In the genomic region with DNA sequence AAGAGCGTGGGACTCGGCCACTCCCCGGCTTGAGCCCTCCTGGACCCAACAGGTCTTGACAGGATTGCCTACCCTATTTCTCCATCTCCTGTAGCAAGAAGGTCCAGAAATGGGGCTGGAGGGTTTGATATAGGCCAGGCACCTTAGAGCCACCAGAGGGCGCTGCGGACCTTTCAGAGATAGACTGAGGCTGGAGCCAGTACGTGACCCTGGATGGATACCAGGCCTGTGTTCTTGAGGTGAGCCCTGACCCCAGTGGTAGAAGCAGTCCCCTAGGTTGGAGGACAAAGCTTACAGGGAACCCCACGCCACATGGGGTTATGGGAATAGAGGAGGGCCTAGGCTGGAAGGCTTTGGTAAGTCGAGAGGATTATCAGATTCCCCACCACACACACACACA, we compare ENCODE assay signal across 8 mouse cellular contexts. TPM values are rescaled to one million over a fixed set of nuclear protein-coding genes. Genes with fewer than 3 reads are reported as not detected.
DNase-seq lines count a peak whose midpoint lies in the region; ATAC-seq and TF ChIP-seq lines count a peak whose summit lies in the region.
"Had no signal": no experiment of that assay in that cellular context is flagged by ENCODE, and none has a peak within 500 bp of the region (broad histone marks: within the 10 kb centered on the region; RNA-seq: fewer than 3 reads in every experiment).

No protein-coding gene starts in this region.

- no peaks in the 10 kb centered on the region for H3K27me3 ChIP-seq in kidney, adult 2 months (replicated peaks; ENCODE audit: control insufficient read depth, insufficient read depth, low read length)
- H3K27me3 ChIP-seq in splenic B cell, adult 2 months (ENCODE audit: control insufficient read depth, insufficient read depth, low read length, poor library complexity, severe bottlenecking) = no peaks in the 10 kb centered on the region

- H3K4me1 ChIP-seq in kidney, adult 2 months (ENCODE audit: control insufficient read depth, insufficient read depth, low read length) = peaks cover 13% of the 10 kb centered on the region

- peak; percentile 58 for ATAC-seq in monocyte, adult 5-6 weeks (replicated peaks; ENCODE audit: insufficient number of reproducible peaks, low FRiP score, low TSS enrichment, poor library complexity, severe bottlenecking)

- H3K4me3 ChIP-seq in kidney, adult 2 months (ENCODE audit: insufficient read depth, low read depth, low read length) = no peak overlapping the region
- H3K4me3 ChIP-seq: myocyte had no signal

- no peaks in the 10 kb centered on the region for H3K36me3 ChIP-seq in kidney, adult 2 months (ENCODE audit: control insufficient read depth, insufficient read depth, low read length)
- no peaks in the 10 kb centered on the region for H3K36me3 ChIP-seq in splenic B cell, adult 2 months (ENCODE audit: control insufficient read depth, insufficient read depth, low read length, poor library complexity, severe bottlenecking)

- WGBS in kidney, adult 2 months = 13% methylated on average over 8 of the region's 8 CpGs

- TF ChIP-seq POLR2A in kidney, adult 2 months (IDR thresholded peaks at IDR 0.05; ENCODE audit: low read depth, low read length) = no peak

- peak; percentile 96 for TF ChIP-seq CTCF in kidney, adult 2 months (conservative IDR thresholded peaks at IDR 0.05; ENCODE audit: insufficient read depth, insufficient read length, low read depth, low read length)

- H3K27ac ChIP-seq in kidney, adult 2 months (ENCODE audit: insufficient read depth, low read depth, low read length) = no peak overlapping the region

- DNase-seq in adipocyte (ENCODE audit: low spot score) (peak; percentile 90), liver (peak; percentile 79)
- peak; percentile 92 to 96 for DNase-seq in cerebellum, postnatal 36 days
- DNase-seq in gastrocnemius, postnatal 25 days = peak; percentile 68
- DNase-seq in kidney, adult 2 months = peak; percentile 87
- peak; percentile 91 for DNase-seq in splenic B cell, adult 2 months (ENCODE audit: low read depth, low spot score)

RNA-seq across cellular contexts. Expression of gene Ykt6, which starts 40.5 kb away (rescaled TPM):
- 10 to 100 TPM; 38.1 to 38.9 TPM for total RNA-seq in gastrocnemius, postnatal 25 days (2021)
- polyA plus RNA-seq in kidney, adult 2 months (2012; rRNA removed) = 54.1 and 60.4 TPM in 2 replicates
- total RNA-seq in monocyte, adult 5-6 weeks (2017) = 45.7 to 57.4 TPM (median 56.8 TPM) in 3 replicates

RNA-seq across cellular contexts. Expression of gene Gck, which starts 46.1 kb away (rescaled TPM):
- total RNA-seq in gastrocnemius, postnatal 25 days (2021) = 1 to 10 TPM; 2.0 to 5.2 TPM
- polyA plus RNA-seq in kidney, adult 2 months (2012; rRNA removed) = 0.16 and 0.43 TPM in 2 replicates
- not detected in 3 replicates for total RNA-seq in monocyte, adult 5-6 weeks (2017)
